Mouse (Mus musculus): ENCODE measurements at regions not wholly inside any gene's neighbourhood (a gene's known extent, or its start where the extent isn't known, plus 50 kb on each side); places are given as distances from the start of the nearest gene placed in this dataset.
A peak's percentile ranks its signal among the peaks of the same experiment; 100 is the strongest.
"Not testable (repeated sequence)": the region's sequence is repeated elsewhere in the genome, so short reads cannot be mapped to it uniquely, and the experiment has no call there.

- DNase-seq (ENCODE audit: low spot score in 2 of 2) = no peak
These were observed 267.0 kb upstream of the Tmpo start for GRCm38 (mm10) chr10:91447974-91448703.

DNA sequence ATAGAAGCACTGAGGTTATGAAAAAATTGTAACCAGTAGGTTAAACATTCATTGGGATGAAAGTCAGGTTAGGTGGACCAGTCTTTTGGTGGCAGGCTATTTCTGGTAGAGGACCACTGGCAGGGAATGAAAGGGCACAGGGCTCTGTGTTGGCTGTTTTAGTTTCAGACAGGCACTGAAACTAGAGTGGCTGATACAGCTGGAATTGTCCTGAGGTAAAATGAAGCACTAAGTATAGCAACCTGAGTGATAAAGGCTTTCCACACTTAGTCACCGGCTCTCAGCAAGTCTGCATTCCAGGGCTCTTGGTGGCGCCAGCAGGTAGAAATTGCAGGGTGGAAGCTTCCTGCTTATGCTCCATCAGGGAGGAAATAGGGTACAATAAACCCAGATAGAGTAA lies 262.2 kb upstream of the Tmpo start:
- DNase-seq (ENCODE audit: low spot score in 2 of 2) = no peak

DNA sequence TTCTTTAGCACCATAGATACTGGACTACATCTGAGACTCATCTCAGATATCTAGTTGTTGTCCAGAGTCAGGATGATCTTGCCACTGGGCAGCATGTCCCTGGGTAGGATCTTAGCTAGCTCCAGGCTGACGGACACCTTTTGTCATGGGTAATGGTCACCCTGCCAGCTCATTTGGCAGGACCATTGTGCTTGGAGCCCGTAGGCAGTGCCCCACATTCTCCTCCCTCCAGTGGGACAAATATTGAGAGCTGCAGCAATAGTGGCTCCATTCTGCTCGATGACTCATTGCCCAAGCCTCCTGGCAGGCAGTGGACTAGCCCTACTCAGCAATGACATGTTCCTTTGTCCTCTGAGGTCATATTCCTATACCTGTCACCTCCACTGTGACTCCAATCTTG lies 258.9 kb upstream of the Tmpo start:
- DNase-seq (ENCODE audit: low spot score in 2 of 2) = no peak

GRCm38 (mm10) chr10:91437917-91438316 lies 256.8 kb upstream of the Tmpo start:
- DNase-seq (ENCODE audit: low spot score in 2 of 2) = no peak

DNA sequence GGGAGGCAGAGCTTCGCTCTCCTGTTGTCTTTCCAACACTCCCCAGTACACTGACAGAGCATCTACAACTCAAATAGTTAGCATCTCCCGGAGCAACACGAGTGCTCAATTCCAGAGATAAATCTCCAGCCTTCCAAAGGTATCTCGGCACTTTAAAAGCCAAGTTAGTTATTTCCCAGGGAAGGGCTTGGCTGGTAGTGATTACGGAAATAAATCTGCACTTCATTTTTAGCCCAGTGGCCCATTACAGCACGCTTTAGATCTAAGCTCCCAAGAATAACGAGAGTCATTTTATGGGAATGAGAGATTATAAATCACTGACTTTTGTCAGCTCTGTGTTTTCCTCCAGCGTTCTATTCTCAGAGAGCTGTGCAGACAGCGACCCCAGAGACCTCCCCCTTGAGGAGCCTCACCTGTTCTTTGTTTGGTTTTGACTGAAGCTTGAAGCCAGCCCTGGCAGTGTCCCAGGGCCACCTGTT lies 255.0 kb upstream of the Tmpo start:
- no peak for DNase-seq (ENCODE audit: low spot score in 2 of 2)

GRCm38 (mm10) chr10:91430281-91430680 lies 249.2 kb upstream of the Tmpo start:
- DNase-seq (ENCODE audit: low spot score in 2 of 2) = no peak

DNA sequence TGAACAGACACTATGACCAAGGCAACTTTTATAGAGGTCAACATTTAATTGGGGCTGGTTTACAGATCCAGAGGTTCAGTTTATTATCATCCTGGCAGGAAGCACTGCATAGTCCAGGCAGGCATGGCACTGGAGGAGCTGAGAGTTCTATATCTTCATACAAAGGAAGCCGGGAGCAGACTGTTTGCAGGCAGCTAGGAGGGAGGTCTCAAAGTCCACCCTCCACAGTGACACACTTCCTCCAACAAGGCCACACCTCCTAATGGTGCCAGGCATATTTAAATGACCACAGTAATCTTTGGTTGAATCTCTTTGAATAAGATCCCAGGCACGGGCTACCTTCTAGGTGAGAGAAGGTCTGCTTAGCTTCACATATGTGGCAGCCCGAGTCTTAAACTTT lies 245.5 kb upstream of the Tmpo start:
- DNase-seq (ENCODE audit: low spot score in 2 of 2) = no peak

GRCm38 (mm10) chr10:91425625-91426385 lies 244.7 kb upstream of the Tmpo start:
- not testable (repeated sequence) for DNase-seq (ENCODE audit: low spot score in 2 of 2)

DNA sequence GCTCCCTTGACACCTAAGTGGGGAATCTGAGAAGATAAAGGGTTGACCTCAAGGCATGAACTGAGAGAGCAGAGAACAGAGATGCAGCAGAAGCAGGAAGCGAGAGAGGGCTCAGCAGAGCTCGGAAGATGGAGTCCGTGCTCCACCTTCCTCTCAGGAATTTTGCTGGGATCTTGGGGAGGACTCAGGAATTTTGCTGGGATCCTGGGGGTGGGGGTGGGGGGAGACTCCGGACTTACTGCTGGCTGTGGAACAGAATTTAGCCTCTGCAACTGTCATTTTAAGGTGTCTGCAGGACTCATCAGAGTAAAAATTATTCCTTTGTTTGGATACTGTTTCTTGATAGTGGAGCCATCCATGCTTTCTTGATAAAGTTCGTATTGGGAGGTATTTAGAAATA lies 243.7 kb upstream of the Tmpo start:
- no peak for DNase-seq (ENCODE audit: low spot score in 2 of 2)

DNA sequence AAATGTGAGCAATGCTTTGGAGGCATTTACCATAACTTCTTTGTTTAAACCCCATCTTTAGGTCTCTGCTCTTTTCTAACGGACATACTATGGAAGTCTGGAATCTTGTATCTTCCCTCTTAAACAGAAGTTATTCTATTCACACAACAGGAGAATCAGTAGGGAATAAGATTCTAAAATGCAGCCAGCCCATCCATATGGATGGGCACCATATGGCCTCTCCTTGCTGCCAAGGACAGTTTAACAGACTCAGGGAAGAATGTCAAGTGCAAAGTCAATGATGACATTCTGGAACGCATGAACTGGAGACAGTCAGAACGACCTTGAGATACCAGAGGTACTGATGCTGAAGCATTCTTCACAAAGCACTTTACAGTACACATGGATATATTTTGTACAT lies 206.1 kb upstream of the Tmpo start:
- no peak for DNase-seq (ENCODE audit: low spot score in 2 of 2)

DNA sequence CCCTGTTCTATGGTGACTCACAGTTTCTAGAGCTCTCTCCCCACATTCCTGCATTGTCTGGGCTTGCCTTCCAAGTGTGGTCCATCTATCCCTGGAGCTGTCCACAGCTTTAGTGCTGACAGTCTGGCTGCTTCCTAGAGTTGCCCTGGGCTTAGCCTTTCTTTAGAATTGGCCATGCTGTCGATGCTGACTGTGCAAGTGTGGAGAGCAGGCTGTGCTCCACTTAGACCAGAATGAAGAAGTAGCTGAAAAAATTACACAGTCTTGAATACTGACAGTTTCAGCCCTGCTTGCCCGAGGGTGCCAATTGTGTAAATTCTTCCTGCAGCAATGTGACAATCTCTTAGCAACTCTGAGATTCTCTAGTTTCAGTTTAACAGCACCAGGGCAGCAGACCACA lies 203.3 kb upstream of the Tmpo start:
- DNase-seq (ENCODE audit: low spot score in 2 of 2) = peak in 1 of 2 experiments; percentile 4

- DNase-seq (ENCODE audit: low spot score in 2 of 2) = no peak
These were observed 195.6 kb upstream of the Tmpo start for GRCm38 (mm10) chr10:91376683-91377082.

GRCm38 (mm10) chr10:91367488-91367887 lies 186.4 kb upstream of the Tmpo start:
- DNase-seq (ENCODE audit: low spot score in 2 of 2) = no peak

DNA sequence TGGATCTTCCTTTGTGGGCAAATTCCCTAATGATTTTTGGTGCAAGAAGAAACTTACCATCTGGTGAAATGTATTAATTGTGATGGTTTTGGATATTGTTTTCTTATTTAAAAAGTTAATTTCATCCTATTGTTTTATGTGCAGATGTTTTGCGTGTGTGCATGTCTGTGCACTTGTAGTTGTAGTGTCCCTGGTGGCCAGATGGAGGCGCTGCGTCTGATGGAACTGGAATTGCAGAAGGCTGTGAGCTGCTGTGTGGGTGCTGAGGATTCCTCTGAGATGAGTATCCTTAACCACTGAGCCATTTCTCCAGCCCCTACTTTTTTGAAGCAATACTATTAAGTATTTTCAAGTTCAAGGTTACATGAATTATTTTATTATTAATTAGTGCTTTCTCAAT lies 181.5 kb upstream of the Tmpo start:
- DNase-seq (ENCODE audit: low spot score in 2 of 2) = no peak

GRCm38 (mm10) chr10:91361621-91362020 lies 180.5 kb upstream of the Tmpo start:
- no peak for DNase-seq (ENCODE audit: low spot score in 2 of 2)

DNA sequence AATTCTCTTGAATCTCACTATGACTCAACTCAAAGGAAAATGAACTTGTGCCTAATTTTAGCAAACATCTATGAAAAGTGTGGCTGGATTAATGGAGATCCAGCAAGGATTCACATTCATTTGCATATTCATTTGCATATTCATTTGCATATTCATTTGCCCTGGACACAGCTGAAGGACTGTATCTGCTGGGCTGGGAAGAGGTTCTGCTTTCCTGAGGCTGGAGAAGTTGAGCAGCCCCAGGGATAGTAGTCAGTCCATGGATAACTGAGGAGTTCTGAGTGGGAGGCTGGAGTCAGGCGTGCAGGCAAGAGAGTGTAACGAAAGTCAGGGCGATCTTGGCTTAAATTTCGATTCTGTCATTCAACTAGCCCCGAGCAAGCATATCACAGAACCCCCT lies 164.3 kb upstream of the Tmpo start:
- DNase-seq (ENCODE audit: low spot score in 2 of 2) = no peak

GRCm38 (mm10) chr10:91342083-91342482 lies 161.0 kb upstream of the Tmpo start:
- DNase-seq (ENCODE audit: low spot score in 2 of 2) = no peak

GRCm38 (mm10) chr10:91339361-91339760 lies 158.2 kb upstream of the Tmpo start:
- DNase-seq (ENCODE audit: low spot score in 2 of 2) = no peak

DNA sequence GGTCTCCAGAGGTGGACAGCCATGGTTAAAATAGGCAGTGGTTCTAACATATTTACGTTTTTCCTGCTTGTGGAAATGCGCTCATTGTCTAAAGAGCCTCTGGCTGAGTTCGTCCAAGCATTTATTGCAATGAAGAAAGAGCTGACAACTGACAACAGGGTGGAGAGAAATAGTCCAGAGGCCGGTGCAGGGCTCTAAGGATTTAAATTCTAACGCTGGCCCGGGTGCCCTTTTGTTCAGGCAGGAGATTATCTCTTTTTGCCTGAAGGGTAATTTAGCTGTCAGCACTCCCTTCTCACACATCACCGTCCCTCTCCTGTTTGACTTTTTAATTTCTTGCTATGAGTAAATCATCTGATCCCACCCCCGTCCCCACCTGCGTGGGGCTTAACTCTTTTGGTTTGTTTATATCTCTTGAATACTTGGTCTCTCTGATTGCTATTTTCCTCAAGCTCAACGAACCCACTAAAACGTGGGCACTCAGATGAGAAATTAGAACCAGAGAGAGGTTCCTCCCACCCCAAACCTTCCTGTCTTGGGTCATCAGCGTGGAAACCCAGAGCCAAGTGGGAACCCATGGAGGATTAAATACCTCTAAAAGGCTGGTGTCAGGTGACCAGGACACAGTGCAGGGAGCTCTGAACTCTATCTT lies 145.7 kb upstream of the Tmpo start:
- DNase-seq (ENCODE audit: low spot score in 2 of 2) = no peak

GRCm38 (mm10) chr10:91326144-91326655 lies 145.1 kb upstream of the Tmpo start:
- no peak for DNase-seq (ENCODE audit: low spot score in 2 of 2)

DNA sequence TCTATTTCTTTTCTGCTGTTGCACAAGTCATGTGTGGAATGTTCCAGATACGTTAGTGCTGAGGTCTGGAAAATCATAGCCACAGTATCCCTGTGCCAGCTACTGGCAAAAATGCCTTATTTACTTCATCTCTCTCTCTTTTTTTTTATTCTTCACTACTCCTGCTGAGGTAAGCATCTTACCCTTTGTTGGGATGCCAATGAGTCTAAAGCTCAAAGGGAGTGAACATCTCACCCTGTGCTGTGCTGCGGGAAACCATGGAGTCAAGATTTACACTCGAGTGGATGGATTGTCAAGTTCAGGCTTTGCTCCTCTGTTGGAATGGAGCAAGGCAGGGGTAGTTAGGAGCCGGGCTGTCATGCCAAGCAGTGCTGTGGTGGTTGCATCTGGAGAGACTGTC lies 140.1 kb upstream of the Tmpo start:
- no peak for DNase-seq (ENCODE audit: low spot score in 2 of 2)

DNA sequence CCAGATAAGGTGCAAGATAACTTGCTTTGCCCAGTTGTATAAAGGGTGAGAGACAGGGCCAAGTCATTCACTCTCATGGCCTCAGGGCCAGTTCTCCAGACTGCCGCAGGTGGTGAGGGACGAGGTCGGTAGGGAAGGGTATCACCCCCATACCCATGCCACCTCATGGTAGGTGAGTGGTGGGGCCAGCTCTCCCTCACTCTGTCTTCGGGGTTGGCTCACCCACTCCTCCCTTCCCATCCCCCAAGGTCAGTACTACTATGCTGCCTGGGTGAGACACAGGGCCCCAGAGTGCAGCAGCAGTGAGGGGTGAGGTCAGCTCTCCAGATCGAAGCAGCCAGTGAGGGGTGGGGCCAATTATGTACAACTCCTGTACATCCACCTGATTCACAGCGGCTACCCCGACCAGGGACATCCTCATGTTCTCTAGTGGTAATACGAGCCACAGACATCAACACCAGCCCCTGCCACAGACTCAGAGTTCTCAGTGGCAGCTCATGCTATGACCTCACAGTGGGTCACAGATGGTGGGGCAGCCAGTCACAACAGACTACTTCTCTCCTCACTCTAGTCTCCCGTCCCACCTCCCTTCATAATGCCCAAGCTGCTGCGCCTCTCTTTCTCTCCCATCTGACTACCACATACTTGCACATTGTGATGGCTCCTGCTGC lies 138.5 kb upstream of the Tmpo start:
- DNase-seq (ENCODE audit: low spot score in 2 of 2) = no peak

Measured in frontal cortex, postnatal 25 days (tissue).